Mouse (Mus musculus) liver, embryonic 11.5 days (tissue): ENCODE measurements around the gene Rsrc2. TPM values are rescaled to one million over a fixed set of nuclear protein-coding genes. Genes with fewer than 3 reads are reported as not detected.
"Not testable (repeated sequence)": the region's sequence is repeated elsewhere in the genome, so short reads cannot be mapped to it uniquely, and the experiment has no call there.

Experiments
- ATAC-seq: fragments of 200-750 bp; cut with Nextera tagmentation; replicated peaks from 2 replicates; pipeline ENCODE4 v1.8.0; 2017; ENCODE audit warnings: moderate number of reproducible peaks, mild to moderate bottlenecking, moderate TSS enrichment, moderate library complexity; ENCODE audit not compliant: low FRiP score
- DNase-seq: peaks from one replicate; pipeline ENCODE4 v3.0.0-alpha.2; 2017; ENCODE audit warnings: low spot score
- H3K27ac ChIP-seq: fragments of 300-500 bp; sonication (generic); 2 replicates; pipeline ENCODE4 v1.5.1; 2014; ENCODE audit warnings: mild to moderate bottlenecking, low read depth, low read length, control low read depth
- H3K27me3 ChIP-seq: fragments of 300-500 bp; sonication (generic); replicated peaks from 2 replicates; pipeline ENCODE4 v1.6.1; 2014; ENCODE audit warnings: low read length, mixed read lengths; ENCODE audit not compliant: control insufficient read depth, insufficient read depth
- H3K36me3 ChIP-seq: fragments of 300-500 bp; sonication (generic); 2 replicates; pipeline ENCODE4 v1.6.1; 2014; ENCODE audit warnings: mild to moderate bottlenecking, low read length, moderate library complexity, mixed read lengths; ENCODE audit not compliant: control insufficient read depth, insufficient read depth
- H3K4me1 ChIP-seq: fragments of 300-500 bp; sonication (generic); replicated peaks from 2 replicates; pipeline ENCODE4 v1.6.1; 2014; ENCODE audit warnings: low read length, mixed read lengths; ENCODE audit not compliant: control insufficient read depth, insufficient read depth
- H3K4me2 ChIP-seq: fragments of 300-500 bp; sonication (generic); 2 replicates; pipeline ENCODE4 v1.6.1; 2014; ENCODE audit warnings: mild to moderate bottlenecking, control low read depth, moderate library complexity
- H3K4me3 ChIP-seq: fragments of 300-500 bp; sonication (generic); 2 replicates; pipeline ENCODE4 v1.5.1; 2014; ENCODE audit warnings: low read depth, low read length, control low read depth
- H3K9ac ChIP-seq: fragments of 300-500 bp; sonication (generic); 2 replicates; pipeline ENCODE4 v1.6.1; 2014; ENCODE audit warnings: low read depth, low read length, control low read depth
- H3K9me3 ChIP-seq: fragments of 300-500 bp; sonication (generic); 2 replicates; pipeline ENCODE4 v1.6.1; 2016; ENCODE audit warnings: low read length, inconsistent platforms, mixed read lengths; ENCODE audit not compliant: control insufficient read depth
- WGBS: fragments of 180-500 bp; shearing (Covaris S2); extraction: QIAGEN DNeasy Blood & Tissue Kit; methylation state at CpG from one replicate; pipeline ENCODE4 v1.1.7; 2014; 5-methylcytosine and 5-hydroxymethylcytosine counted together
- polyA plus RNA-seq: library from polyadenylated mRNA; unstranded; fragments of >200 nt; fragmentation: Nextera tagmentation; extraction: Ambion mirVana; gene quantifications from 2 replicates; pipeline ENCODE4 v1.2.1, GENCODE M21; 2014

Gene Rsrc2
- polyA plus RNA-seq, 1 experiment from 2014 or later, result 109 TPM

DNA sequence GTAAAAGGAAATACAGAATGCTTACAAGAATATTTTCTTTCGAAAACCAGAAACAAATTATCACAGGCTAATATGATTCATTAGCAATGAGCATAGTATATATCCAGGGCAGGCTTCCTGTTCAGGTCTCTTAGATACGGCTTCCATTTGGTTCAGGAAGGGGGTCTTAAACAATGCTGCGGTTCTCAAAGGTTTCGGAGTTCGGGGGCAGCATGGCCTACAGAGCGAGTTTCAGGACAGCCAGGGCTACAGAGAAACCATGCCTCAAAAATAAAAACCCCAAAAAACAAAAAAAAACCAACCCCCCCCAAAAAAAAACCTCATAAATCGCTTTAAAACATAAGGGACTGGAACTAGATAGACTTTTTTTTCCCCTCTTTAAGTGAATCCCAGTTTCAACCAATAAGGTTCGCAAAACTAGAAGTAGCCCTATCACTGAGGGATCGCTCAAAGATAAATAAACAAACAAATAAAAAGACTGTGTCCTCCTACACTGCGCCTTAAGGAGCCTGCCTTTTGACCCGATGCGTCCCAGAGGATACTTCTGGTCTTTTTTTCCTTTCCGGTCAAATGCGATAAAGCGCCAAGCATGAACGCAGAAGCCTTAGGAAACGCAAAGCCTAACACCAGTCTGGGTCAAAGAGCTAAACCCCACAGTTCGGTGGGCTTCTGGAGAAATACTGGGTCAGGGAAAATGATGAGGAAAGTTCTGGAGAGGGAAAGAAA is 712 bp downstream of the Rsrc2 start:
- DNase-seq, result no peak
- no peaks in the 10 kb centered on the region for H3K27me3 ChIP-seq

DNA sequence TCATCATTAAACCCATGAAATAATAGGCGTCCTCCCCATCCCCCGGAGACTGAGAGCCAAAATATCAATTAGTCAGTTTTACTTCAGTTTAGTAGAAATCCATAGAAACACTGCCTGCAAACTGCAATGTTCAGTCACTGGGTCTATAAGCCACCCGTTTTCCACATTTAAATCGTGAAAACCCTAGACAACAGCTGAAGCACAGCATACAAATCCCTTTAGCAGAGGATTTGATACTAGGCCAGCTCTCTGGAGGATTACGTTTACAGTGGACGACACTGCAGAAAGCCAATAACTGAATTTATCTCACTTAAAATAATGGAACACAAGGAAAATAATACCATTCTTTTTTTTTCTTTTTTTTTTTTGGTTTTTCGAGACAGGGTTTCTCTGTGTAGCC is 1.6 kb downstream of the Rsrc2 start:
- H3K27ac ChIP-seq, result no peak overlapping the region
- WGBS, result 32% methylated on average over 7 of the region's 7 CpGs
- DNase-seq (no peak), ATAC-seq (no peak)
- peak overlapping the region; percentile 95 for H3K4me2 ChIP-seq
- H3K9me3 ChIP-seq, result no peaks in the 10 kb centered on the region
- peaks cover 17% of the 10 kb centered on the region for H3K36me3 ChIP-seq
- H3K9ac ChIP-seq, result peak overlapping the region; percentile 90
- peaks cover 25% of the 10 kb centered on the region for H3K4me1 ChIP-seq
- peak overlapping the region; percentile 78 for H3K4me3 ChIP-seq
- H3K27me3 ChIP-seq, result no peaks in the 10 kb centered on the region

More for the DNA sequence above, 712 bp downstream of the Rsrc2 start:
- Histone ChIP-seq H3K27ac (peak overlapping the region; percentile 95), H3K4me1 (peaks cover 25% of the 10 kb centered on the region), H3K36me3 (peaks cover 11% of the 10 kb centered on the region; the same call in 1 of the 2 replicates), H3K4me2 (peak overlapping the region; percentile 95), H3K9me3 (no peaks in the 10 kb centered on the region), H3K9ac (peak overlapping the region; percentile 90), H3K4me3 (peak overlapping the region; percentile 78)
- no peak; the same call in 1 of the 2 replicates for ATAC-seq
- under 1% methylated on average over 18 of the region's 18 CpGs for WGBS

DNA sequence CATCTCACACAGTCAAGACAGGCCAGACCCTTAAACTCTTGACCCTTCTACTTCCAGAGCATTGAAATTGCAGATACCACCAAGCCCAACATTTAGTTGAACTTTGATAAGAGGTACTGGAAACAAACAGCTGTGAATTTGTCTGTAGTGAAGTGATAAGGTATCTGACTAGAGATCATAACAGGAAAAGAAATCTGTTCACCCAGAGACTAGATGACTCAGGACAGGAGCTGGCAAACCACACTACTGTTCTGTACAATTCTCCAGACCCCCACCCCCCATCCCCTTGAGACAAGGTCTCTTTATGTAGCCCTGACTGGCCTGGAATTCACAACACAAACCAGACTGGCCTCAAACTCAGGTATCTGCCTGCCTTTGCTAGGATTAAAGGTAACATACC is 3.0 kb downstream of the Rsrc2 start:
- Histone ChIP-seq H3K4me2 (peak overlapping the region; percentile 95), H3K9ac (no peak overlapping the region), H3K36me3 (peaks cover 20% of the 10 kb centered on the region), H3K4me1 (peaks cover 25% of the 10 kb centered on the region), H3K4me3 (peak overlapping the region; percentile 11), H3K9me3 (no peaks in the 10 kb centered on the region), H3K27me3 (no peaks in the 10 kb centered on the region), H3K27ac (no peak overlapping the region)
- ATAC-seq, result no peak
- DNase-seq, result peak; percentile 26

DNA sequence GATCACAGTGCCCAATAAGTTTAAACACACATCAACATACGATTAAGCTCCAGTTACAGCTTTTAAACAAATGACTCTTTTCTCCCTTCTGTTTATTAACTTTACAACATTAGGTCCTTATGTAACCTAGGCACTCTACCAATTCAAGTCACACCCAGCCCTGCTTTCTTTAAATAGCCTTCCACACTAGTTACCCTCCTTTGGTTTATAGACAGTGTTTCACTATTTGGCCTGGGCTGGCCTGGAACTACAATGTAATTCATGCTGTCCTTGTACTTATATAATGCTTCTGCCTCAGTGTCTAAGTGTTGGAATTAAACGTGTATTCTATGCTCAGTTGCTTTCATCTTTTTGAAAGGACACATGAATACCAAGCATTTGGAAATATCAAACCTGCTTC is 4.9 kb downstream of the Rsrc2 start:
- Histone ChIP-seq H3K27ac (no peak overlapping the region), H3K9ac (no peak overlapping the region), H3K36me3 (peaks cover 31% of the 10 kb centered on the region), H3K4me3 (no peak overlapping the region), H3K4me2 (no peak overlapping the region), H3K9me3 (no peaks in the 10 kb centered on the region), H3K27me3 (no peaks in the 10 kb centered on the region), H3K4me1 (peaks cover 17% of the 10 kb centered on the region)
- WGBS, result 89% methylated on average over 2 of the region's 2 CpGs
- ATAC-seq, result no peak
- peak; percentile 7 for DNase-seq

DNA sequence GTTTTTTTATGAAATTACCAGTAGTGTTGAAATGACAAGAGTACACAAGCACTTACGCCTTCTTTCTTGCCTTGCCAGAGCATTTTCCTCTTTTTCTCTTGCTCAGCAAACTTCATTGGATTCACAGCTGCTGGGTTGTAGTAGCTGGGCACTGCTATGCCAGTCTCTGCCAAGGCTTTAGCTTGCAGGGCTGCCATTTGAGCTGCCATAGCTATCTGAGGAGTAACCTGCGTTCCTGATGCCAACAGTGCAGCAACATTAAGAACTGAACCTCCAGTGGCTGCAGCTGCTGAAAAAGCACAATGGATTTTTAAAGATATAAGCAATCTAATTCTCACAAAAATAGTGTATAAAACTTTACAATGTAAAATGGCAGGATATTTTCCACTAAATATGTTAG is 18.2 kb downstream of the Rsrc2 start:
- Histone ChIP-seq H3K9me3 (no peaks in the 10 kb centered on the region), H3K36me3 (peaks cover 52% of the 10 kb centered on the region)

DNA sequence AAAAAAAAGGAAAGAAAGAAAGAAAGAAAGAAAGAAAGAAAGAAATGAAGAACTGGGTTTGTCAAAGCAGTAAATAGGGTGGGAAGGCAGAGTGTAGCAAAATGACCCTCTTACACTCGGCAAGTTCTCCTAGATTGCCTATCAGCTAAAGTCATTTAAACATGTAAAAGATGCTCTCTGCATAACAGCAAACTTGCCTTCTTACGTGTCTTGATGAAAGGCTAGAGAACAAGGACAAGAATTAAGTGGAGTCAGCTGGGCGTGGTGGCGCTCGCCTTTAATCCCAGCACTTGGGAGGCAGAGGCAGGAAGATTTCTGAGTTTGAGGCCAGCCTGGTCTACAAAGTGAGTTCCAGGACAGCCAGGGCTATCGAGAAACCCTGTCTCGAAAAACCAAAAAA is 25.4 kb downstream of the Rsrc2 start:
- H3K4me1 ChIP-seq, DNase-seq, ATAC-seq, H3K4me3 ChIP-seq, H3K9ac ChIP-seq, H3K27me3 ChIP-seq, H3K27ac ChIP-seq, H3K9me3 ChIP-seq, H3K4me2 ChIP-seq, H3K36me3 ChIP-seq: not testable (repeated sequence)
- WGBS, result 81% methylated on average over 7 of the region's 7 CpGs

More for the DNA sequence above, 18.2 kb downstream of the Rsrc2 start:
- Histone ChIP-seq H3K4me3 (no peak overlapping the region), H3K4me2 (no peak overlapping the region), H3K9ac (no peak overlapping the region), H3K4me1 (no peaks in the 10 kb centered on the region), H3K27ac (no peak overlapping the region), H3K27me3 (no peaks in the 10 kb centered on the region)
- DNase-seq (no peak), ATAC-seq (no peak)
- WGBS, result 94% methylated on average over 2 of the region's 2 CpGs

DNA sequence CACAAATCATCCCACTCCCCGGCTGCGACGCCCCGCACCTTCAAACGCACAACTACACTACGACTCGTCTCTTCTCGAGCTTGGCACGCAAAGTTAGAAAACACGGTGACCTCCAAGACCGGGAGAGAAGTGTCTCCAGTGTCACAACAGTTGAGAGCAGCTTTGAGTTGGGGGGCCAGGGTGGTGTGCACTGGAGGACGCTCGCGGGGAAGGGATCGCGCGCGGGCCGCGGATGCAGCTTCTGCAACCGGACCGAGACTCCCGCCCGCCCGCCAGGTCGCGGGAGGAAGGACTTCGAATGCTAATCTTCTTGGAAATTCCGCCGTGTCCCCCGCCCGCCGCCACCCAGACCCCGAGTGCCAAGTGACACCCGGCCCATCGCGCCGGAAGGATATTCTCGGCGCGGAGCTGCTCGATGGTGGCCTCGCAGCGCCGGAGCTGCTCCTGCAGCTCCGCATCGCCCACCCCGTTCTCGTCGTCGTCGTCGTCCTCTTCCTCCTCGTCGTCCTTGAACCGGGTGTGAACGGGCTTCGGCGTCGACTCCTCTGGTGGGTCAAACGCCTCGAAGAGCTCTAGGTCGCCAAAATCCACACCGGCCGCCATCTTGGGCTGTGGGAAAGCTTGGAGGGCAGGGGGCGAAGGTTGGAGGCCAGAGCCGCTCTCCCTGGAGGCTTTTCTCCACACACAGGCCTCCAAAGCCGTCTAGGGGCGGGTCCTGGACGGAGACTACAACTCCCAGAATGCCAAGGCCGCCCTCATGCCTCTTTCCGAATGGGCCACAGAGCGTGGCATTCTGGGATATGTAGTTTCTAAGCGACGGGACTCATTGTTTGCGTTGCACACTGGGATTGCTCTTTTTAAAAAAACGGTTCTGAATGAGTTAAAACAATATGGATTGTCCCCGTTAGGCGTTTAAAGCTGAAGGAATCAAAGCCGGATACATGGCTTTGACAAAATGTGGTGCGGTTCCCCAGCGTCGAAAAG is 28.6 kb downstream of the Rsrc2 start, which contains the start of gene Zcchc8:
TSS of gene Zcchc8 (minus strand) at position 773 of the 984 bp plus-strand sequence.
- H3K9me3 ChIP-seq, result no peaks in the 10 kb centered on the region
- no peaks in the 10 kb centered on the region for H3K27me3 ChIP-seq
- H3K4me2 ChIP-seq, result peak within 1 kb of the TSS; percentile 80
- peak within 1 kb of the TSS; percentile 91 for H3K9ac ChIP-seq
- H3K36me3 ChIP-seq, result peaks cover 6% of the 10 kb centered on the region
- H3K27ac ChIP-seq, result peak within 1 kb of the TSS; percentile 79
- WGBS, result under 1% methylated on average over 83 of the region's 83 CpGs
- H3K4me3 ChIP-seq, result peak within 1 kb of the TSS; percentile 83
- ATAC-seq (peak; percentile 100), DNase-seq (peak; percentile 95)
- H3K4me1 ChIP-seq, result peaks cover 14% of the 10 kb centered on the region

DNA sequence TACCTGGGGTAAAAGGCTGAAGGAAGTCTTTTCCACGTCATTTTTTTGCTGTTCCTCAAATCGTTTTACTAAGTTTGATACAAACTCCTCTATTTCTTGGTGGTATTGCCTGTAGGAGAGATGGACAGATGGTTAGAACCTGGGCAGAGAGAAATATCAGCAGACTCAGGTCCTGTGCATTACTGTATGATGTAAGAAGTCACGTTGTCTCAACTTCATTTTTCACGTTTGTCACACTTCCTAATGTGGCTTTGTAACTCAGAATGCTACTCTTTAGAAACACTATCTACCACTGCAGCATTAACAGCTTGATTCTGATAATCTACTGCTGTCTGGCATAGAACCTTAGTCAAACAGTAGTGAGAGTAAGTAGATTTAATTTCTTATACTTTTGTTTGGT is 34.6 kb downstream of the Rsrc2 start:
- ATAC-seq, result no peak

More for the DNA sequence above, 34.6 kb downstream of the Rsrc2 start:
- peaks cover 14% of the 10 kb centered on the region for H3K4me1 ChIP-seq
- DNase-seq, result no peak
- H3K4me2 ChIP-seq, result no peak overlapping the region
- no peak overlapping the region for H3K27ac ChIP-seq
- H3K9ac ChIP-seq, result no peak overlapping the region
- 79% methylated on average over 4 of the region's 4 CpGs for WGBS
- peaks cover 47% of the 10 kb centered on the region for H3K36me3 ChIP-seq
- H3K9me3 ChIP-seq, result no peaks in the 10 kb centered on the region
- no peak overlapping the region for H3K4me3 ChIP-seq
- H3K27me3 ChIP-seq, result no peaks in the 10 kb centered on the region
